Mouse (Mus musculus) layer of hippocampus, postnatal 10 days (tissue): Measurements from ENCODE around the gene Wrnip1. TPM values are rescaled to one million over a fixed set of nuclear protein-coding genes. Genes with fewer than 3 reads are reported as not detected.

Experiments used
- DNase-seq, 2 experiments: peaks; one replicate each; pipeline ENCODE4 v3.0.0; 2021; ENCODE audit warnings: low spot score in 2 of 2
- long read RNA-seq: library from polyadenylated mRNA; stranded (forward); transcript quantifications from one replicate; pipeline ENCODE4 v2.0.0, GENCODE M21; 2023
- total RNA-seq, 2 experiments: library from RNA; stranded (reverse); gene quantifications; 2 replicates each; pipeline ENCODE4 v1.2.3; 2021

Wrnip1 gene
- total RNA-seq, result 10 to 100 TPM; 57.9 to 58.4 TPM
- long read RNA-seq, transcript Wrnip1-201 (7 exons, 2,633 nt), result major isoform, 38 of 46 reads
- long read RNA-seq, partial matches to known transcripts, result 3 of 46 reads
- long read RNA-seq, other reads (novel, unspliced or antisense), result 5 of 46 reads

- DNase-seq, result peak; percentile 96 to 97
Measured at GRCm38 (mm10) chr13:32801693-32802221, at the start of gene Wrnip1. Gene Wrnip1, plus strand, starts transcription at chr13:32802038.

- DNase-seq, result no peak
Measured at GRCm38 (mm10) chr13:32752066-32752657, 49.7 kb upstream of the Wrnip1 start.

- peak; percentile 28 to 51 for DNase-seq
Measured at GRCm38 (mm10) chr13:32759036-32759435, 42.8 kb upstream of the Wrnip1 start.

DNA sequence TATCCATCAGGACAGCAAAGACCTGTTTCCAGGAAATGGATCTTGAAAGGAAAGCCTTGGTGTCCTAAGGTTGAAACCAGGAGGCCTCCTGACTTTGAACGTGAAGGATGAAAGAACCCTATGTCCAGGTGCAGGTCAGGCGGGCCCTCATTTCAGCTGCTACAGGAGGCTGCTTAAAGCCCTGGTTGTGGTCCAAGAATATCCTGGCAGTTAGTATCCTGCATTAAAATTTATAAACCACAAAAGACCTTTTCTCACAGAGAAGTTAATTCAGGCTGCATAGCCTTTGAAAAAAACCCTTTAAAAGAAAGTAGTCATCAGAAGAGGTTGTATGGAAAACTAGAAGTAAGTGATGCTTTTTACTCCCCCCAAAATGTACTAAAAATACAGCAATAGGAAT is 41.0 kb upstream of the Wrnip1 start:
- DNase-seq, result no peak

- no peak for DNase-seq
Measured at GRCm38 (mm10) chr13:32763141-32763540, 38.7 kb upstream of the Wrnip1 start.

DNA sequence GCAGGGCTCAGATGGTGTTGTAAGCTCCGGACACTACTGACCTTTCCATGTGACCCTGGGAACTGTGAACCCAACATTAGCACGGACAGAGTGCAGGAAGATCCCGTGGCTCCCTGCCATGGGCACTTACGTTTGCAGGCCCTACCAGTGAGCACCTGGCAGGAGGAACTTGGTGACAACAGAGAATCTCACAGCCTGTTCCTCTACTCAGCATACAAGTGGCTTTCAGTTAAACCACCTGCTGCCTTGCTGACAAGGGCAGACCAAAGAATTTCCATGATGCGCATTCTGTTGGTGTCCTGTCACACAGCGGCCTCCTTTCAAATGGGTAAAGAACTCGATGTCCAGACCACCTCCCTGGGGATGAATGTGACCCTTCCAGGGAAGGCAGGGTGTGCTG is 37.4 kb upstream of the Wrnip1 start:
- DNase-seq, result no peak

DNA sequence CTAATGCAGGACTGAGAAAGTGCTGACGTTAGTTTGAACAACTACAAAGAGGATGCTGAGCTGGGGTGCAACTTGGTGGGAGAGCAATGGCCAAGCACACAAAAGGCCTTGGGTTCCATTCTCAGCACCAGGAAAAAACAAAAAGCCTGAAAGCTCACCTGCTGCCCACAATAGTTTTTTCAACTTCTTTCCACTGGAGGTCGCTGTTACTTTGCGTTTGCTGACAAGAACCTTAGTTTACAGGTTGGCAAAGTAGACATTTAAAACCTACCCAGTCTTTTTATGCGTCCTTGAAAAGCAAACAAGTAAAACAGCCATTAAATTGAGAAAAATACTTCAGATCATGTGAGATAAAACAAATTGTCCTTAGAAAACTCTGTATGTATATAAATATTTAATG is 33.7 kb upstream of the Wrnip1 start:
- DNase-seq, result peak; percentile 33 to 43

DNA sequence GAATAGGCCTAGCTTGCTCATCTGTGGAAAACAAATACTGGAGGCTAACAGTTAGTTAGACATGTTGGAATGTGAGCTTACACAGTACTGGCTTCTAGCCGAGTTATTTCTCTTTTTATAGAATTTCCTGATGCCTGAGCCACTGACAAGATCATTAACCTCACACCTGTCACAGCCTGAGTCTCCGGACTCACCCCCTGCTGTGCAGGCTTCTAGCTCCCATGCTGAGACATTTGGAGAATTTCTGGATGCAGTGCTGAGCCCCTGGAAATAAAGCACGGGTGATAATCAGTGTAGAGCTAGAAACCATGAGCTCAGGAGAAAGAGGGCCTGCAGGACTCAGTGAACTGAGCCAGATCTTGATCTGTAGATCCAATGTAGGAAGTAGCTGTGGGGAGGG is 31.9 kb upstream of the Wrnip1 start:
- no peak for DNase-seq

DNA sequence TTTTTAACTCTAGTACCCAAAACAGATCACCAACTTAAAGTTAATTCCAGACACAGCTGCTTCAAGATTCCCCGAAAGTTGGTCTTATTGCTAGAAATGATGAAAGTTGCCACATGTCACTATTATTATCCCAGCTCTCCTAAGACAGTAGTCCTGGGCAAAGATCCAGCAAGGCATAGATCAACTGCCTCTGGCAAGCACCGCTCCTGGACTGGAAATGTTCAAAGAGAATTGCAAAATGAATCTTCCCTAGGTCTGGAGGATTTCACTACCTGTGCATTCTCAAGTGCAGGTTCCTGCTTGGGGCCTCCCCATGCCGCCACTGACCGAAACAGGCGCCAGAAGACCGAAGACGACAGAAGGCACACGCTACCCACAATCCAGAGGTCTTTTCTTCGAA is 25.9 kb upstream of the Wrnip1 start:
- no peak for DNase-seq

DNA sequence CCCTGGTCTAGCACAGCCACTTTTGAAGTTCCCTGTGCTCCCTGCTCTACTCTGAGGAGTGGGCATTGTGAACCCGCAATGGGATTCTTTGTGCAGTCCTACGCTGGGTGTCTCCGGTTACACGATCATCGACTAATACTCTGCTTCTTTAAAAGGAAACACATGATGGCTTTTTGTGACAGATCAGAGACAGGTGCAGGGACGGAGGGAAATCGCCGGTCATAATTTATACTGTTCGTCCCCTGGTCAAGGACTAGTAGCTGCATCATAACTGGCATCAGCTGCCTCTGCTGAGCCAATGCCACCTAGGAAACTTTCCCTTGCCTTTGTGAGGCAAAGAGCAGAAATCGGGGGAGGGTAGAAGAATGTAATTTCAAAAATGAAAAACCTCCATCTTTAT is 25.5 kb upstream of the Wrnip1 start:
- DNase-seq, result no peak

DNA sequence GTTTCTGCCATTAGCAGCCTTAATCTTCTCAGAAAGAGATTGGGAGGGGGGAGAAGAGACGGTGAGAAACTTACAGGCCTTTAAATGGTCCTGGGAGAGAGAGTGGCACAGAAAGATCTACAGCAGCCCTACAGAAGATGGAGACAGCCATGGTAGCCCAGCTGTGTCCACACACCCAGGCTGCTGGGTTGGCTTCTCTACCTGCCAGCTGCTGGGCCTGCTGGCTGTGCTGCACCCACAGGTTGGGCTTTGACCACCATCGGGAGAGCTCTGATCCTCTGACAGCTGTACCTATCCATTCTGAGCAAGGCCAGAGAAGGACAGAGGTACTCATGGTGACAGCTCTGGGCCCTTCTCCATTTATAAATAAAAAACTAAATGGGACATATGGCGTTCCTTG is 23.0 kb upstream of the Wrnip1 start:
- no peak for DNase-seq

DNA sequence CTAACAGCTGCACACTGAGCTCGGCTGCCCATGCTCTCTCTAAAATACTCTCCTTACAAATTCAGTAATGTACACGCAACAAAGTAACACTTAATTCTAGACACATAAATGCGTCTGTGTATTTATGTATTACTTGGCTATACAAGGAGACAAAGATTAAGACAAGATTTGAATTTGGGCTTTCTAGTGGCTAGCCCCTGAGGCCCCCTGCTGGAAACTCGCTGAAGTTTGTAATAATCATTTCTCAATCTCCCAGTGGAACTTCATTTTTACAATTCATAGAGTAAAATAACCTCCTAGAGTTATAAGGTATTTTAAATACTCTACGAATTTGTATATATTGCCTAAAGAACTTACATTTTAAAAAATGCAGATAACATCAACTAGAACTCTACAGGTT is 18.8 kb upstream of the Wrnip1 start:
- no peak for DNase-seq

DNA sequence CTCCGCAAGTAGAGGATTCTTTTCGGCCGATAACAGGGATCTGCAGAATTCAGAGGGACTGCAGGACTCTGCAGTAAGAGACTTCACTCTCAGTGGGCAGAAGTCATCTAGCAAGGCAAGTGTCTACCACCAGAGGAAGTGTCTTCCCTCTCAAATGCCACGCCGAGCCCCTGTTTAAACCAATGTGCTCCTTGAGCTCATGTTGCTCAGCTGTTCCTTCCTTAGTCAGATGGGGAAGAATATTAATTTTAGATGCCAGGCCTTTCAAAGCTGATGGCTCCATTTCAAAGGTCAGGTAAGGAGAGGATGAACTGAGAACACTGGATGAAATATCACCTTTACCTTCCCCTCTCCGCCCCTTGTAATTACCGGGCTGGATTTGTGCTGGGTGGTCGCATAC is 18.0 kb upstream of the Wrnip1 start, which contains the start of gene Mylk4:
TSS of gene Mylk4 (minus strand) at position 139 of the 400 bp plus-strand sequence.
- DNase-seq, result no peak

GRCm38 (mm10) chr13:32787584-32787983 is 14.3 kb upstream of the Wrnip1 start:
- DNase-seq, result no peak

GRCm38 (mm10) chr13:32789781-32790180 is 12.1 kb upstream of the Wrnip1 start:
- DNase-seq, result no peak

DNA sequence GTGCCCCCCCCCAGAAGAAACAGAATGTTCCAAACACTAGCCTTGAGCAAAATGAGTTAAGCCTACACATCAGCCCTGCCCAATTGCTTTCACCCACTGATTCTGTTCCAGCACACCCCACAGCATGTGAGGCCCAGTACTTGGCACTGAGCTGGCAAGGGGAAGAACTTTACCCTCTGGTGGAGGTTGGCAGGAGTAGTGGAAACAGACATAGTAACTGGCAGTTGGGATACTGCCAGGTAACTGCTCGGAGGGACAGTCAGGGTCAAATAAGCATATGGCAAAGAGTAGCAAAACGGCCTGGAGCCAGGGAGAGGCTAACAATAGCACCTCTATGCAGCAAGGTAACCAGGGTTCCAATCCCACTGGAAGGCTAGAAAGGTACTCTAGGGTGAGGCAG is 7.2 kb upstream of the Wrnip1 start:
- DNase-seq, result no peak

GRCm38 (mm10) chr13:32795166-32795565 is 6.7 kb upstream of the Wrnip1 start:
- no peak for DNase-seq

DNA sequence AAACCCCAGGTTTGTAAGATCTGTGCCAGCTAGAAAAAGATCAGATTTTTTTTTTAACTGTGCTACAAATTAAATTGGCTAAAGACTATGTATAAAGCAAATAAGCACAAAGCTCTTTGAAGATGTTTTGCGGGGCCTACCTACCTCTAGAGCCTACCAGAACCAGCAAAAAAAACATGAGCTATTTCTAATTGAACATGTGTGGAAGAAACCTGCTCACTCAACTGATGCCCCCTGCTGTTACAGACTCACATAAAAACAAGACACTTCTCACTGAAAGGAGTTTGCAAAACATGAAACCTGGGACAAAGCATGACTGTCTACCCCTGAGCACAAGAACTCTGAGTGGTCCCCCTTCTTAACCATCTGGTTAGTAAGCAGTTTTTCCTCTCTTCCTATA is 4.8 kb upstream of the Wrnip1 start:
- DNase-seq, result no peak

DNA sequence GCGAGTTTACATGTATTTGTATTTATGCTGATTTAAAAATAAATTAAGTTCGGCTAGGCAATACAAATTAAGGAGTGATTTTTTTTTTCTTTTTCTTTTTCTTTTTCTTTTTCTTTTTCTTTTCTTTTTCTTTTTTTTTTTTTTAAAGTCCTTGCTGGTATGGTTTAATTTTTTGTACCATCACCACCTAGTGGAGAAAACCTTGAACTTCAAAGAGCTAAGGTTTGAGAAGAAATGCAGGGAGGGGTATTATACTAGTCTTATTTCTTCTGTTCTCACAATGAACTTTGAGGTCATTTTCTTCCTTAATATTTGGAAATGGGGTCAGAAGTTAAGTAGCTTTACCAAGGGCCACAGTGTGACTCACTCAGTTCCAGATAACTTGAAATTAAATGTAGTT is 2.7 kb upstream of the Wrnip1 start:
- no peak for DNase-seq

GRCm38 (mm10) chr13:32800859-32801258 is 979 bp upstream of the Wrnip1 start:
- no peak for DNase-seq

GRCm38 (mm10) chr13:32802259-32803081 is 632 bp downstream of the Wrnip1 start, which contains the start of gene D930007J09Rik:
Gene D930007J09Rik, minus strand, starts transcription at chr13:32802849.
- peak in 1 of 2 experiments; percentile 66 for DNase-seq

- no peak for DNase-seq
Measured at GRCm38 (mm10) chr13:32803701-32804345, 2.0 kb downstream of the Wrnip1 start.
